In genomic region chr17:48213511-48213910, GRCm38 (mm10) we compare ENCODE assay signal across 20 mouse cellular contexts. TPM values are rescaled to one million over a fixed set of nuclear protein-coding genes. Genes with fewer than 3 reads are reported as not detected.
"Had no signal": no experiment of that assay in that cellular context is flagged by ENCODE, and none has a peak within 500 bp of the region (broad histone marks: within the 10 kb centered on the region; RNA-seq: fewer than 3 reads in every experiment).

No protein-coding gene starts in this region.

- DNase-seq: cerebellum, adult 2 months; cerebellum, adult 8-10 months; cerebellum, adult 9-10 months; cerebellum, adult 9-11 months; cerebellum, postnatal 10 days; cerebellum, postnatal 14 days; cerebellum, postnatal 25 days; cerebellum, postnatal 36 days; embryo, embryonic 11 days; forebrain, postnatal 0 days; gastrocnemius, adult 2 months; gastrocnemius, postnatal 10 days; gastrocnemius, postnatal 14 days; gastrocnemius, postnatal 25 days; gastrocnemius, postnatal 36 days had no signal

RNA-seq across cellular contexts. Expression of gene Trem1, which starts 19.1 kb away (rescaled TPM):
- total RNA-seq: gastrocnemius, adult 18-20 months; gastrocnemius, adult 2 months; gastrocnemius, adult 8-10 months; gastrocnemius, postnatal 14 days; gastrocnemius, postnatal 25 days; gastrocnemius, postnatal 36 days had no signal

RNA-seq across cellular contexts. Expression of gene Trem3, which starts 34.1 kb away (rescaled TPM):
- total RNA-seq: forebrain, postnatal 0 days; gastrocnemius, adult 18-20 months; gastrocnemius, adult 2 months; gastrocnemius, adult 8-10 months; gastrocnemius, postnatal 14 days; gastrocnemius, postnatal 25 days; gastrocnemius, postnatal 36 days; heart, adult 8-10 months had no signal

RNA-seq across cellular contexts. Expression of gene A530064D06Rik, which starts 46.4 kb away (rescaled TPM):
- total RNA-seq: forebrain, postnatal 0 days; gastrocnemius, adult 18-20 months; gastrocnemius, adult 2 months; gastrocnemius, adult 8-10 months; gastrocnemius, postnatal 14 days; gastrocnemius, postnatal 25 days; gastrocnemius, postnatal 36 days; heart, adult 2 months had no signal

RNA-seq across cellular contexts. Expression of gene Treml4, which starts 50.6 kb away (rescaled TPM):
- total RNA-seq: common myeloid progenitor, adult 5-6 weeks; forebrain, postnatal 0 days; gastrocnemius, adult 18-20 months; gastrocnemius, adult 2 months; gastrocnemius, adult 8-10 months; gastrocnemius, postnatal 14 days; gastrocnemius, postnatal 25 days; gastrocnemius, postnatal 36 days had no signal
